Mouse (Mus musculus) hindlimb bud, embryonic 11.5 days (tissue): ENCODE measurements around the gene Strn4.

Source experiments
- DNase-seq: peaks from one replicate; pipeline ENCODE4 v3.0.0-alpha.2; 2012; ENCODE audit warnings: low read depth, low spot score; ENCODE audit errors: extremely low spot score

Strn4 gene

DNA sequence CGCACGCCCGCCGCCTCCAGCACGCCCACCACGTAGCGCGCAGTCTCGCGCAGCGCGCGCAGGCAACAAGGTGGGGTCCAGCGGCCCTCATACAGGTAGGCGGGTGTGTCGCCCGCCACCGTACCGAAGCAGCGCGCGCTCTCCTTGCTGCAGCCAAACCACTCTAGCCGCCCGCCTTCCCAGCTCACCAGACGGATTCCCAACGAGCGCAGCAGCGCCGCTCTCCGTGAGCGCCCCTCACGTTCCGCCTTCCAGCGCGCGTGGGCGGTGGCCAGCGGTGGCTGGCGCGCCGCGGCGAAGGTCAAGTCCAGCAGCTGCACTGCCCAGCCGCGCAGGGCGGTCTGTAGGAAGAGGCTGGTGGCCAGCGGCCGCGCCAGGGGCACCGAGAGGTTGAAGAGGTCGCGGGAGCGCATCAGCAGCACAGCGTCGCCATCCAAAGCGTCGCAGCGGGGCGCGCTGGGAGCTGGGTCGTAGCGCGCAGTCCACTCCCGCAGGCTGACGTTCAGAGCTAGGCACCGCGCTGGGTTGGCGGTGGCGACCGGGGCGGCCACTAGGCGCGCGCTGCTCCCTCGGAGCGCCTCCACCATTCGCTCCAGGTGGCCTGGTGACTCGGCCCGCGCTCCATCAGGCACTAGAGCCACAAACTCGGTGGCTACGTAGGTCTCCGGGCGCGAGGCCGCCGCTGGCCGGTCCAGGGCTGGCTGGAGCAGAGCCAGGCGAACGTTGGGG is 4.6 kb upstream of the Strn4 start:
- no peak for DNase-seq

DNA sequence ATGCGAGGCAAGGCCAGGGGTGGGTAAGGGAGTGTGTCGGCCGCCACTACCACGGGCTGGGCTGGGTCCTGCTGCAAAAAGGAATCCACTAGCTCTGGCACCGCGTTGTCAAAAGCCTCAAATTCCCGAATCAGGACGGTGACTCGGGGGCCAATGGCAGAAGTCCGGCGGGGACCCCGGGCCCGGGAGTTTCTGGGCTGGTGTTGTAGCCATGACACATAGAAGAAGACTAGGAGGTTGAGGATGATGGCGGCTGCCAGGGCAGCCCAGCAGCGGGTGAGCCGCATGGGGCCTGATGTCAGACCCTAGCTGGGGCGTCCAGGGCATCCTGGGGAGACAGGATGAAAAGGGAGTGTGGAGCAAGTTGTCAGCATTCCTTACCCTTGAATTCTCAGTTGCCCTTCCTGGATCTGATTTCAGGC is 4.0 kb upstream of the Strn4 start:
- DNase-seq = no peak

DNA sequence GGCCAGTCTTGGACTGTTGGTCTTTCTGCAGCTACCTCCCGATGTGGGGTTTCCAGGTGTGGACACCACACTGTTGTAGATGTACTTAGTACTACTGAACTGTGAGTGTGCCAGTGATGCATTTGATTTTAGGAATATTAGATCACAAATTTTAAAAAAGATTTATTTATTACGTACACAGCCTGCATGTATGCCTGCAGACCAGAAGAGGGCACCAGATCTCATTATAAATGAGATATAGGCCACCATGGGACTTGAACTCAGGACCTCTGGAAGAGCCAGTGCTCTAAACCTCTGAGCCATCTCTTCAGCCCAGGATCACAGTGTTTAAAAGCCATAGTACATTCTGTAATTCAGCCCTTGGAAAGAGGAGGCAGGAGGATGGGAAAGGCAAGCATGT is 3.2 kb upstream of the Strn4 start:
- no peak for DNase-seq

DNA sequence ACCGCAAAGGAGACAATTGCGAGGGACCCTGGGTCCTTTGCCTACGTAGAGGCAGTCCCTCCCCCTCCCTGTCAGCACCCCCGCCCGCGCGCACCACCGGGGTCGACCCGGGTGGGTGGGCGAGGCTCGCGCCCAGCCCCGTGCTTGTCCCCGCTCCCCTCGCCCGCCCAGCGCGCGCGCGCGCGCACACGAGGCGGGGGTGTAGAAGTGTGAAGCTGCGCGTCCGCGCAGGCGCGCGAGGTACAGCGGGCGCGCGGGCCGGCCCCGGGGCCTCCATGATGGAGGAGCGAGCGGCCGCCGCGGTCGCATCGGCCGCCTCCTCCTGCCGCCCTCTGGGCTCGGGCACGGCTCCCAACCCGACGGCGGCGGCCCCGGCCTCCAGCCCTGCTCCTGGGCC is 387 bp downstream of the Strn4 start:
- DNase-seq = no peak

DNA sequence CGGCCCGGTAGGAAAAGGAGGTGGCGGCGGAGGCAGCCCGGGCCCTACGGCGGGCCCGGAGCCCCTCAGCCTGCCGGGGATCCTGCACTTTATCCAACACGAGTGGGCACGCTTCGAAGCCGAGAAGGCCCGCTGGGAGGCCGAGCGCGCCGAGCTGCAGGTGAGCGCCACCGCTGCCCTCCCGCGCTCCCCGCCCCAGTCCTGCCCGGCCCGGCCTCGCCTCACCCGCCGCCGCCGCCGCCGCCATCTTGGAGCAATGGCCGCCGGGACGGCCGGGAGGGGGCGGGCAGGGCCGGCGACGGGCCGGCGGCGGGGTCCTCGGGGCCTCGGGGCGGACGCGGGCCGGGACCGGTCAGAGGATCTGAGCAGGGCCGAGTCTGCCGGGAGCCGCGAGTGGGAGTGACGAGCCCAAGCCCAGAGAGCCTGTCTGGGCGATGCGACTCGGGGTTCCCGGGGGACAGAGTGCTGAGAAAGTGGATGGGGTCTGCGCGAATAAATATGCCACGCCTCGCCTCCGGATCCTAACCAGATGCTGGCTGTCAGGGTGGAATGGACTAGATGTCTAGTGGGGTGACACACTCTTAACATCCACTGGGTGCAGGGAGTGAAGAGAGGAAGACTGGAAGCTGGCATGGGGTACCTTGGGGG is 910 bp downstream of the Strn4 start, which contains the start of gene Fkrp:
TSS of gene Fkrp (minus strand) at position 258 of the 648 bp plus-strand sequence.
- no peak for DNase-seq

DNA sequence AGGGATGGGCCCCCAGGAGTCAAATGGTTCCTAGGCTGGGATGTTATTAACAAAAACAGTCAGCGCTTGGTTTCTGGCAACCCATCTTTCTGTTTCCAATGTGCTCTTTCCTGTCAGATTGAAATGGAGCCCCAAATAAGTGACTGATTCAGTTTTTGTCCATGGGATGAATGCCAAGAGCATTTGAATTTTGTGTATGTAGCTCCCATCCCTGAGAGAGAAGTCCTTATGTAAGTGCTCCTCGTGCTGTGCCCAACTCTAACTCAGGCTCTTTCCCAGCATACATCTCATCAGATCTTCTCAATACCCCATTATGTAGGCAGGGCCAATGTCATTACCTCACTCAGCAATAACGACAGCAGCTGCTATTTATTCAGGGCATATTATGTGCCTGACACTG is 2.0 kb downstream of the Strn4 start:
- no peak for DNase-seq

DNA sequence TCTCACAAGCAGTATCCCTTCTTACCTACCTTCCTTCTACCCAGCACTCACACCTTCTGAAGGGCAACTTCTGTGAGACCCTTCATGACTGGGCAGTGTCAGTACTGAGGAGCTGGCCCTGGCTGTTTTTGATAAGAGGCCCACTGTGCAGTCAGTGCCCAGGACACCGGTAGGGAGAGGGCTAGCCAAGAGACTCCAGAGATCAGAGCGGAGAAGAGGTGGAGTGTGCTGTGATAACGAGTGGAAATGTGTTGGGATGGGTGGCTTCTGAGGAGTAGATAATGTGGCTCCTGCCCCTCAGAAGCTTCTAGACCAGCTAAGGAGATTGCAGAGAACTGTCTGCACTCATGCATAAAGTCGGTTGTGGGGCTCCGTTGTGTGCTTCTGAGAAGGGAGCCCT is 4.1 kb downstream of the Strn4 start:
- no peak for DNase-seq

DNA sequence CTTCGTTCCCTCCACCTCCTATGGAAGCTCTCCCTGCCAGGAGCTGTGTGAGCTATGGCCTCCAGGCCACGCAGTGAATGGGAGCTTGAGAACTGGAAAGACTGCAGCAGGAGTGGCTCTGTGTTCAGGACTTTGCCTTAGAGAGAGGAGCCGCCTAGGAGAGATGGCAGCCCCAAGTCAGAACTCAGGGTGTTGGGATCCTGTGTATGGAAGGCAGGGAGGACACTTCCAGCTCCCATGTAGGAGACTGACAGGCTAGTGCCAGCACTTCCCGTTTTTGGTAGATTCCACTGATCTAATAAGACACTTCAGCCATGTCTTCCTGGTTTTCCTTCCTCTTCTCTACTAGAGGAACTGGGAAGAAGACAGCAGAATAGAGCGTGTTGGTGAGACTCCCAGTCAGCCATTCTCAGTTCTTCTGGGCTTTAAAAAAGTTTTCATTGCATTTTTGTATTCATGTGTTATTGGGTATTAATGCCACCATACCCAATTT is 4.6 kb downstream of the Strn4 start:
- no peak for DNase-seq

DNA sequence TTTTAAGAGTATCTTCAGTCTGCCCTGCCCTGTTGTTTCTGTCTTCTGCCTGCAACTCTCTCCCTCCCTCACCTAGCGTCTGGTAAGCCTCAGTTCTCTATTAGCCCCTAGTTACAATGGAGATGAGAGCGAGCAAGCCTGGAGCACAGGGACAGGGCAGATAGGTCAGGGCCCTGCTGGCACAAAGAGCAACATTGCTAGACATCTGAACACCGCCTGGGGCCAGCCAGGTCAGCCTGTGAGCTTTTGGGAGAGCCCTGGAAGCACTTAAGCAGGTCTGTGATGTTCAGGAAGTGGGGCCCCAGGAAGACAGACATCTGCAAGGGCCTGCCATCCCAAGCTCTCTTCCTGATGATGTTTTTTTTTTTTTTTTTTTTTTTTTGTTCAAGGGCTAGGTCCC is 5.4 kb downstream of the Strn4 start:
- DNase-seq = no peak

DNA sequence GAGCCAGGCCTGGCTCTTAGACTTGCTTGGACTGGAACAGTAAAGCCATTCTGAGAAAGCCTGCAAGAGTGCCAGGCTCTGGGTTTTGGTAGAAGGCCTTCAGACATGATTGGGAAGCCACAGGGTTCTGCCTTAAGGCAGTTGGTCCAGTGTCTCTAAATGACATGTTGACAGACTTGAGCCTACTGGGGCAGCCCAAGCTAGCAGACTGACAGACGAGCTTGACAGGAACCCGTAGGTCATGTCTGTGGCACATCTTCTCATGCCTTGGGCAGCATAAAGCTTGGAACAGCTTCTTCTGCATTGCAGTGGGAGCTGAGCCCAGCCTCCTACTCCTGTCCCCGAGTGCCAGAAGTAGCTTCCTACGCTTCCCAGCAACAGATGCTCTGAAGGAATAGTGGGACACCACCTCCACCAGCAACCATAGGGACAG is 6.0 kb downstream of the Strn4 start:
- no peak for DNase-seq

DNA sequence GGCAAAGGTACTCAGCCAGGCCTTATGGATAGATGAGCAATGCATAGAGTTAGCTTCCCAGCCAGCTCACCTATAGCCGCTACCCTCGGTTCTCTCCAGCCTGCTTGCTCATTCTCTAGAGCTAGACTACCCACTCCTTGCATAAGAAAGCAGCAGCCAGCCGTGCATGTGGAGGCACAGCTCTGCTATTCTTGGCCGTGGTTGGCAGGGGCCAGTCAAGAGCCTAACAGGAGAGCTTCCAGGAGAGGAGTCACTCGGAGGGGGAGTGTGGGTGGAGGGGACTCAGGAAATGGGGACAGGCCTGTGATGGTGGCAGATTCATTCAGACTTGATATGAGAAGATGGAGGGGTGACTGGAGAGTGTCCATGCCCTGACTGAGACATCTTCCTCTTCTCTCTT is 8.0 kb downstream of the Strn4 start:
- no peak for DNase-seq

DNA sequence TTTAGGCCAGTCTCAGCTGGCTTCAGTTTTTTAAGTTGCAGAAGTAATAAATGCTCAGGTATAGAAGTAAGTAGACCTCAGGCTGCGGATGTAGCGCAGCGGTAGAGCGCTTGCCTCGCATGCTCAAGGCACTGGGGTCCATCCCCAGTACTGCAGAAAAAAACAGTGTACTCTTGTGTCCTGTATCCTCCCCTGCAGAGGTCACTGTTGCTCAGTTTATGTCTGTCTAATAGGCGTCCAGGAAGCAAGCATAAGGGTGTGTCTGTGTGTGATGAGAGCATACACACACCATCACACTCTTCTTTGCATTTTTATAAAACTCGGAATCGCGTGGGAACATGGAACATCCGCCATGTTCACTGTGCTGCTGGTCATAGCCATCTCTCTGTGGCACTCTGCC is 10.1 kb downstream of the Strn4 start:
- no peak for DNase-seq

DNA sequence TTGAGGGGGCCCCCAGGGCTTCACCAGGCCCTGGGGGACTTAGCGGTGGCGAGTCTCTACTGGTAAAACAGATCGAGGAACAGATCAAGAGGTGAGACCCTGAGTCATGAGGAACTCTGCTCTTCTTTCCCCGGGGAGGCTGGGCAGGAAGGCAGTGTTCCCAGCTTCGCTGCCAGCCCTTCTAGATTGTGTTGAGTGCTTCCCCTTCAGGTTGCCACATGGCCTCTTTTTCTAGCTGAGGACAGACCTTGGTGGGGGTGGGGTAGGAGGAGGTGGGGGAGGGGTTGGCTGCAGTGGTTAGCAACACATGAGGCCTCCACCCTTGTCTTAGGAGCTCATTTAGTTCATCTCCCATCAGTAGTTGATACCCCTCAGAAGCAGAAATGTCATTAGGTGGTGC is 10.9 kb downstream of the Strn4 start:
- DNase-seq = no peak

DNA sequence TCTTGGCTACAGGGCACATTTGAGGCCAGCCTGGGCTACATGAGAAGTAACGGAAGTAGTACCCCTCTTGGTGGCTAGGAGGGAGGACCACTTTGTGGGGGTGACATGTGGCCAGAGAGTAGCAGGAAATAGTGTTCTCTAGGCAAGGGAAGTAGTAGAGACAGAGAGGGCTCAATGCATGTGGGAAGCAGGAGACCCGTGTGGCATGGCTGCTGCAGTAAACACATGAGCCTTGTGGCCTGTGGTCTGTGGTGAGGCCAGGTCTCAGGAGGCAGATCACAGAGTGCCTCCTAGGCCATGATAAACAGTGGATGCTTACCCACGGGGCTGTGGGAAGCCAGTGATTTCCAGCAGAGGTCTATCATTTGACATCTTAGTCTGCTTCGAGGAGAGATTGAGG is 11.6 kb downstream of the Strn4 start:
- no peak for DNase-seq

DNA sequence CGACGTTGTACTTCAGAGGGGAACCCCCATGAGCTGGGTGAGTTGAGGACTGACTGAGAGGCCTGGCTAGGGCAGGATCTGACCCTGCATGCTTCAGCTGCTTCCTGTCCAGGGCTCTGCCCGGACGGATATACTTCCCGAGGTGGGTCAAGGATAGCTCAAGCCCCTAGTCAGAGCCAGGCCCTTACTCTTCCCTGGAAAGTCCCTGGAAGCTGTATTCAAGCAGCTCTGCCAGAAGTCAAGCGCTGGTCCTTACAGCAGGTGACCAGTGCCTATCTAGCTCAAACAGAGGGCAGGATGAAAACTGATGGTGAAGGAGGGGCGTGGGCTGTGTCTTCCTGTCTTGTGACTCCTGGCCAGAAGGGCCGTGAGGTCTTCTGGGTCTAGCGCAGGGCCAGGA is 14.8 kb downstream of the Strn4 start:
- DNase-seq = no peak

DNA sequence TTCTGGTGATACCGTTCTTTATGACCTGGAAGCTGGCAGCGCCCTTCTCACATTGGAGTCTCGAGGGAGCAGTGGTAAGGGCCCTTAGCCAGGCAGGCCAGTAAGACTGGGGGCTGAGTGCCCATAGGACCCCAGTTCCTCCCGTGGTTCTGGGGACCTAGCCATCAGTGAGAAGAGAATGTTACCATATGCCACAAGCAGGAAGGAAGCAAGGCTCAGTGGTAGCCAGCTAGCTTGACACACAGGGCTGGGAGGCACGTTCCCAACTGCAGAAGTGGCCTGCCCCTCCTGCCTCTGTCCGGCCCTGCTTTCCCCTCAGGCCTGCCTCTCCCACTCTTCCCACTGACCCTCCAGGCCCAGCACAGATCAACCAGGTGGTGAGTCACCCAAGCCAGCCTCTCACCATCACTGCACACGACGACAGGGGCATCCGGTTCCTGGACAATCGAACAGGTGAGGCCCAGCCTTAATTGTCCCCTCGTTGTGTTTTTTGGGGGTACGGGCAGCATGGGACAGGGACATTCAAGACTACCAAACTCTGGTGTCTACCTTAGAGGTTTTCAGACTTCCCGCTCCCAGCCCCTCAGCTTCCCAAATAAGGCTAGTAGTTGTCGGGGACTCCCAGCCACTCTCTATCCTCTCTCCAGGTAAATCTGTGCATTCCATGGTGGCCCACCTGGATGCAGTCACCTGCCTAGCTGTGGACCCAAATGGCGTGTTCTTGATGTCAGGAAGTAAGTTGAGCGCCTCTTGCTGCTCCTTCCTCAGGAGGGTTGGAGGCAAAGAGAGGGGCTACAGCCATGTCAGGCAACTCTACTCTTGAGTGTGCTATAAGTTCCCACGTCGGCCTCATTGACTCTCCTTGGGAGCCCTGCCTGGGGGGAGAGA is 22.5 kb downstream of the Strn4 start:
- DNase-seq = no peak

DNA sequence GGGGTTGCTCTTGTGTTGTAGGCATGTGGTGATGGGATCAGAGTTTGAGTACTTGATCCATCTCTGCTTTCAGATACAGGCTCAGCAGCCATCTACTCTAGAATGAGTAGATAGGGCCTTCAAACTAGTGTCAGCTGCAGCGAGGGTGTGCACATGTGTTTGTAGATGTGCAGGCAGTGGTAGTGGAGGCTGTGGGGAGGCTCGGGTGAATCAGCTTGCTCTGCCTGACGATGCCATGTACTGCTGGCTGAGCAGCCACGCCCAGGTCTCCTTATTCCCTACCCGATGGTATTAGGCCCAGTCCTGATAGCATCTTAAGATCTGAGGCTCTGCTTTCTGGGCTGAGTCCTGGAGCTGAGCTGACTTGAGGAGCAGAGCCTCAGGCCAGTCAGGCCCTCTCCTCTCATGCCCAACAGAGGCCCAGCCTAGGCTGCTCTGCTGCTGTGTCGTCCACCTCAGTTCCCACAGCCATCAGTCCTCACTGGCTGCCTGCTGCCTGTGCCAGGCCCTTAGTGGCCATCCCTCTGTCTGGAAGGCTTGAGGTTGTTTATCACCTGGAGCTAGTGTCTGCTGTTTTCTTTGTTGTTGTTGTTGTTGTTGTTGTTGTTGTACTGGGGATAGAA is 23.2 kb downstream of the Strn4 start:
- no peak for DNase-seq

DNA sequence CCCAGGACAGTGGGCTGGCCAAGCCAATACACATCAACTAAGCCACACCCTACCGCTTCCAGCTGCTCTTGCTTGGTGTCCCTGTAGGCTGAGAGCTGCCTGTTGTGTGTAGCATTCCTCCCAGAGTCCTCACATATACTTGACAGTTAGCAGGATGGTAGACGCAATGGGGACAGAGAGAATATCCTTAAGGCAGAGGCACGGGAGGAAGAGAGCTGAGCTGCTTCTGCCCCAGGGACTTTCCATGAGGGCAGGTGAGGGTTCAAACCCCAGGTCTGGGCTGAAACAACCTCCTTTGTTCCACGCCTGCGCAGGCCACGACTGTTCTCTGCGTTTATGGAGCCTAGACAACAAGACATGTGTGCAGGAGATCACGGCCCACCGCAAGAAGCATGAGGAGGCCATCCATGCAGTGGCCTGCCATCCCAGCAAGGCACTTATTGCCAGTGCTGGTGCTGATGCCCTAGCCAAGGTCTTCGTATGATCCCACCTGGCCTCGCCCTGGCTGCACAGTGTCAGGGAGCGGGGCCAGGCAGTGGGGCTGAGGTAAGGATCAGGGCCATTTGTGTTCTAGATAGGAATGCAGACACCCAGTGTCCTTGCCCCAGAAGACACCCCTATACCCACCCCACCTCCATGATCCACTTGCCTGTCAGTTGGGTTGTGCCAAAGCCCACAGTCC is 23.9 kb downstream of the Strn4 start:
- no peak for DNase-seq

DNA sequence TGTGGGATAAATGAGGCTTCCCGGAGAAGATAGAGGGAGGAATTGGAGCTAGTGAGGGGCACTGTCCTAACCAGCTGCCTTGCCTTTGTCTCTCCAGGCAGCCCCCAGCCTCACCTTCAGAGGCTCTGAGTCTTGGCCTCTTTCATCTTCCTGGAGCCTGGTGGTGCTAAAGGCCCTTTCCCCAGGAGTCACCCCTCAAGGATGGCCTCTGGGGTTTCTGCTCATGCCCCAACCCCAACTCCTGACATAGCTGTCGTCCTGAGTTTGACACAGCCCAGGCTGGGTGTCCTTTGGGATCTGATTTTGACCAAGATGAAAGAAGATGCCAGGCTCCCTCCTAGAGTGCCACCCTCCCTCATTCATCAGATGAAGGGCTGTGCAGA is 24.4 kb downstream of the Strn4 start:
- no peak for DNase-seq

DNA sequence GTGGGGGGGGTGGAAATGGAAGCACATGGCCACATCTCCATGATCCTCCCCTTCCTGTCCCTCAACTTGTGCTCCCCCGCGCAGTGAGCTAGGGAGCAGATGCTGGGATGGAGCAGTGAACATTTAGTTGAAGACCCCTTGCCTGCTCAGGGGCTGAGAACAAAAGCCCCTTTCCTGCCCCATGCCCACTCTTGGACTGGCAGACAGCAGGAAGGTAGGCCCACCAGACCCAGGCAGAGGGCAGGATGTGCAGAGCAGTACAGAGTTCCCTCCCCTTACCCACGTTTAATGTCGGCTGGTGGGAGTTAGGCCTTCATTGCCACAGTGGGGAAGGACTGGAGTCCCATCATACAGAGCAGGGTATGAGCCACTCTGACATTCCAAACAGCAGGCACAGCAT is 25.4 kb downstream of the Strn4 start:
- DNase-seq = no peak
